Mouse (Mus musculus): ENCODE measurements around the gene Gm28553.
"Not testable (repeated sequence)": the region's sequence is repeated elsewhere in the genome, so short reads cannot be mapped to it uniquely, and the experiment has no call there.

The Gm28553 gene

DNA sequence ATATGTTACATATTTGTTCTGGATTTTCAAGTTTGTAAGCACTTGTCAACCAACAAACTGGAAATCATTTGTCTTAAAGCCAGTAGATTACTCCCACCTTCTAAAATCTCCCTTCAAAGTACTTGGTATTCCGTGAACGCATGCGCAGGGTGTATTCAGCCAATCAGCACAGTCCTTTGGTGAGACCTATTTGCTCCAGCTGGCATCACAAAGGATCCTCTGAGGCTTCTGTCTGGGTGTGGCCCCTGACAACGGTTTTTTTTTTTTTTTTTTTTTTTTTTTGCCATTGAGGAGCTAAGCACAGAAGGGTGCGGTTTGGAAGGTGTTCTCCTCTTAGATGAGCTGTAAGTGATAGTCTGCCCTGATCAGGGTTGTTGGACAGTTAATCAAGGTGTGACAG, at the start of gene Gm28553:
Gene Gm28553, plus strand, starts transcription at position 301 of the 400 bp plus-strand sequence.
- DNase-seq (ENCODE audit: low spot score): not testable (repeated sequence)
